Mouse (Mus musculus) liver, embryonic 14.5 days (tissue): ENCODE data around the gene Cadm3. TPM values are rescaled to one million over a fixed set of nuclear protein-coding genes. Genes with fewer than 3 reads are reported as not detected.
A peak's percentile ranks its signal among the peaks of the same experiment; 100 is the strongest.

Experiments
- ATAC-seq: fragments of 200-750 bp; cut with Nextera tagmentation; 2 replicates; pipeline ENCODE4 v1.8.0; 2017; ENCODE audit warnings: moderate number of reproducible peaks, mild to moderate bottlenecking, moderate library complexity; ENCODE audit not compliant: insufficient read depth
- DNase-seq, 3 experiments: peaks; one replicate each; pipeline ENCODE4 v3.0.0-alpha.2; 2012 to 2013; ENCODE audit warnings: low read depth in 3 of 3, low spot score in 3 of 3
- H3K27ac ChIP-seq: fragments of 300-500 bp; sonication (generic); 2 replicates; pipeline ENCODE4 v1.5.1; 2014; ENCODE audit warnings: moderate library complexity, mild to moderate bottlenecking, control low read depth, inconsistent platforms
- H3K27me3 ChIP-seq: fragments of 300-500 bp; sonication (generic); 2 replicates; pipeline ENCODE4 v1.6.1; 2014; ENCODE audit warnings: mild to moderate bottlenecking, low read length, moderate library complexity; ENCODE audit not compliant: control insufficient read depth, insufficient read depth
- H3K36me3 ChIP-seq: fragments of 300-500 bp; sonication (generic); replicated peaks from 2 replicates; pipeline ENCODE4 v1.6.1; 2014; ENCODE audit warnings: low read depth; ENCODE audit not compliant: control insufficient read depth, insufficient read depth
- H3K4me1 ChIP-seq, 2 experiments: fragments of 200-500 bp in 1 of 2; fragments of 300-500 bp in 1 of 2; sonication (generic) in 1 of 2; replicated peaks; 2 replicates each; pipeline ENCODE4 v1.6.1; 2012 to 2014; ENCODE audit warnings: antibody characterized with exemption in 1 of 2, inconsistent platforms in 1 of 2, low read length in 1 of 2; ENCODE audit not compliant: control insufficient read depth in 2 of 2, insufficient read depth in 2 of 2
- H3K4me2 ChIP-seq: fragments of 300-500 bp; sonication (generic); 2 replicates; pipeline ENCODE4 v1.6.1; 2014; ENCODE audit warnings: low read depth, mild to moderate bottlenecking, control low read depth, moderate library complexity
- H3K4me3 ChIP-seq, 2 experiments: fragments of 200-500 bp in 1 of 2; fragments of 300-500 bp in 1 of 2; sonication (generic) in 1 of 2; 2 replicates each; pipeline ENCODE4 v1.5.1; 2012 to 2014; ENCODE audit warnings: low read depth in 2 of 2, low read length in 2 of 2, mild to moderate bottlenecking in 2 of 2, control low read depth in 1 of 2, inconsistent platforms in 1 of 2, moderate library complexity in 1 of 2; ENCODE audit not compliant: insufficient read depth in 1 of 2
- H3K9ac ChIP-seq: fragments of 300-500 bp; sonication (generic); replicated peaks from 2 replicates; pipeline ENCODE4 v1.6.1; 2014; ENCODE audit warnings: mild to moderate bottlenecking, control low read depth, moderate library complexity
- H3K9me3 ChIP-seq: fragments of 300-500 bp; sonication (generic); 2 replicates; pipeline ENCODE4 v1.6.1; 2016; ENCODE audit warnings: low read length, mixed read lengths; ENCODE audit not compliant: control insufficient read depth
- CTCF ChIP-seq: IDR thresholded peaks from 2 replicates; pipeline ENCODE4 v1.5.1; 2016; ENCODE audit warnings: antibody characterized with exemption, low read depth, control low read depth
- EP300 ChIP-seq: IDR thresholded peaks from 2 replicates; pipeline ENCODE4 v1.6.1; 2016; ENCODE audit warnings: antibody characterized with exemption, low read depth
- WGBS: fragments of 180-500 bp; shearing (Covaris S2); extraction: QIAGEN DNeasy Blood & Tissue Kit; methylation state at CpG from one replicate; pipeline ENCODE4 v1.1.7; 2014; ENCODE audit not compliant: insufficient replicate concordance; 5-methylcytosine and 5-hydroxymethylcytosine counted together
- polyA plus RNA-seq, 2 experiments: library from polyadenylated mRNA; depleted of rRNA in 1 of 2; stranded (reverse) in 1 of 2; unstranded in 1 of 2; fragments of >200 nt; fragmentation: Nextera tagmentation in 1 of 2; extraction: Ambion mirVana in 1 of 2; gene quantifications; 2 replicates each; pipeline versions ENCODE4 v1.2.1 to v1.2.3; 2012 to 2014

The Cadm3 gene
- polyA plus RNA-seq, 2 experiments, result 0.42 to 0.89 TPM

DNA sequence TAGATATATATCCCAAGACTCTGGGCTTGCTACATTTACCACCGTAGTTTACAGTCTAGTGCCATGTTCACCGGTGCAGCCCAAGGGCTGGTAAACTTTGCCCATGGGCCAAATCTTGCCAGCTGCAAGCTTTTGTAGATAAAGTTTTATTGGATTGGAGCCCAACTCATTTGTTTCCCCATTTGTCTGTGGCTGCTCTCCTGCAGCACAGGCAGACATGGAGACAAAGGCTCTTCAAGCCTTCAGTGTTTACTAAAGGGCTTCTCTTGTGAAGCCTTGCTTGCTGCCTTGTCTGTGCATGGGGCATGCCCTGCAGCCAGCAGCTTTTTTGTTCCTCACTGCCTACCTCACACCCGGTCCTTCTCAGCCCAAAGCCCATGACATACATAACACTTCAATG, 23.6 kb downstream of the Cadm3 start:
- no peak for TF ChIP-seq CTCF
- TF ChIP-seq EP300, result no peak
- no peak for ATAC-seq
- H3K4me1 ChIP-seq, result peaks cover 18 to 28% of the 10 kb centered on the region in 2 experiments
- H3K27ac ChIP-seq, result no peak overlapping the region
- H3K27me3 ChIP-seq, result no peaks in the 10 kb centered on the region
- no peaks in the 10 kb centered on the region for H3K36me3 ChIP-seq
- no peaks in the 10 kb centered on the region for H3K9me3 ChIP-seq
- no peak for DNase-seq
- H3K4me3 ChIP-seq, result no peak overlapping the region
- H3K4me2 ChIP-seq, result no peak overlapping the region
- 71% methylated on average over 3 of the region's 3 CpGs for WGBS
- H3K9ac ChIP-seq, result no peak overlapping the region

GRCm38 (mm10) chr1:173342425-173342824, 25.1 kb downstream of the Cadm3 start:
- no peak overlapping the region for H3K27ac ChIP-seq
- no peaks in the 10 kb centered on the region for H3K9me3 ChIP-seq
- ATAC-seq, result no peak
- no peak overlapping the region for H3K4me2 ChIP-seq
- WGBS, result 77% methylated on average over 1 of the region's 1 CpGs
- no peak for TF ChIP-seq CTCF
- TF ChIP-seq EP300, result no peak
- no peaks in the 10 kb centered on the region for H3K27me3 ChIP-seq
- no peaks in the 10 kb centered on the region for H3K36me3 ChIP-seq
- H3K9ac ChIP-seq, result no peak overlapping the region
- DNase-seq, result no peak
- peaks cover 18 to 28% of the 10 kb centered on the region in 2 experiments for H3K4me1 ChIP-seq
- H3K4me3 ChIP-seq, result no peak overlapping the region

- H3K4me3 ChIP-seq, result no peak overlapping the region
- WGBS, result 4% methylated on average over 2 of the region's 2 CpGs
- no peaks in the 10 kb centered on the region for H3K36me3 ChIP-seq
- ATAC-seq (peak; percentile 48), DNase-seq (peak; percentile 60 to 67 (median 64))
- peaks cover 30 to 32% of the 10 kb centered on the region in 2 experiments for H3K4me1 ChIP-seq
- H3K27me3 ChIP-seq, result no peaks in the 10 kb centered on the region
- peak; percentile 98 for TF ChIP-seq CTCF
- peak; percentile 11; the same call in 1 of the 2 replicates for TF ChIP-seq EP300
- H3K4me2 ChIP-seq, result no peak overlapping the region
- H3K9me3 ChIP-seq, result no peaks in the 10 kb centered on the region
- no peak overlapping the region for H3K27ac ChIP-seq
- H3K9ac ChIP-seq, result no peak overlapping the region
These were observed 28.0 kb downstream of the Cadm3 start for GRCm38 (mm10) chr1:173339543-173339942.

DNA sequence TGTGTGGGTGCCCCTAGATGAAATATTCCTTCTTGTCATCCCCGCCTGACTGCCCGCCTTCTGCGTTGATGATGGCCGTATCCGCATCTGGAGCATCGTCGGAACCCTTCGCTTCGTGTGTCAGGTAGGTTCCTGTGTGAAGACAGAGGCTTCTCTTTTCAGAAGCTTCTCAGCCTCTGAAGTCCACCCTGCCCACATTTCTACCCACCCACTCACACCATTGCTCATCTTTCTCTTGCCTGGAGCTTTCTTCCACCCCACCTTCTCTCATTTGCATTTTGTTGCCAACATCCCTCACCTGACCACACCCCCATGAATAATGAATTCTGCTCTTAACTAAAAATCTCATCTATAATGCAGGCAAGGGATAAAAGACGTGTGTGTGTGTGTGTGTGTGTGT, 30.5 kb downstream of the Cadm3 start:
- Histone ChIP-seq H3K36me3 (no peaks in the 10 kb centered on the region; the same call in 1 of the 2 replicates), H3K4me1 (peaks cover 36 to 48% of the 10 kb centered on the region in 2 experiments), H3K27ac (no peak overlapping the region), H3K4me3 (no peak overlapping the region), H3K27me3 (no peaks in the 10 kb centered on the region), H3K4me2 (no peak overlapping the region), H3K9ac (no peak overlapping the region), H3K9me3 (no peaks in the 10 kb centered on the region)
- ATAC-seq, result no peak
- DNase-seq, result no peak
- 94% methylated on average over 10 of the region's 10 CpGs for WGBS
- TF ChIP-seq EP300, result no peak
- no peak for TF ChIP-seq CTCF

DNA sequence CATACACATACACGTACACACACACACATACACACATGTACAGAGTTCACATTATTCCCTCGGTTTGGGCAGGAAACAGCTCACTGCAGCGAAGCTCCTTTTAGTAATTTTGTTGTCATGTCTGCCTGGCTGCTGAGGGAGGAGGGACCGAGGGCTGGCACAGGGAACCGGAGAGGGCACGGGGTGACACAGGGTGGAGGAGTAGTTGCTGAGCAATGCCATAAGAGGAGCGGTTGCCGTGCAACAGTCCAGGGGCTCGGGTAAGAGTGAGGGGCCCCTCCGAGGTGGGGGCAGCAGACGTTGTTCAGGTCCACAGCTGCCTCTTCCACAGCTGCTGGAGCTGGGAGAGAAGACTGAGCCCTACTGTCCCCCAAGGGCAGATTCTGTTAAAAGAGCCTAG, 31.6 kb downstream of the Cadm3 start:
- ATAC-seq (no peak), DNase-seq (no peak)
- Histone ChIP-seq H3K27ac (peak overlapping the region; percentile 99), H3K27me3 (no peaks in the 10 kb centered on the region), H3K4me2 (peak overlapping the region; percentile 46), H3K4me1 (peaks cover 36 to 51% of the 10 kb centered on the region in 2 experiments), H3K9me3 (no peaks in the 10 kb centered on the region), H3K36me3 (peaks cover 8% of the 10 kb centered on the region), H3K4me3 (no peak overlapping the region; a peak in 1 of 4 replicates), H3K9ac (peak overlapping the region; percentile 40)
- WGBS, result 65% methylated on average over 11 of the region's 11 CpGs
- TF ChIP-seq CTCF (no peak), EP300 (no peak)
